Mouse (Mus musculus): ENCODE data around the gene Tfeb. TPM values are rescaled to one million over a fixed set of nuclear protein-coding genes. Genes with fewer than 3 reads are reported as not detected.

Gene Tfeb
- polyA plus RNA-seq, 1 experiment from 2014 or later, result 11.5 TPM

GRCm38 (mm10) chr17:47759702-47760410 lies 23.0 kb downstream of the Tfeb start:
- no peak overlapping the region for H3K9ac ChIP-seq (ENCODE audit: low read length)
- no peaks in the 10 kb centered on the region for H3K36me3 ChIP-seq (ENCODE audit: control insufficient read depth, insufficient read depth, low read length)

GRCm38 (mm10) chr17:47762028-47762427 lies 25.2 kb downstream of the Tfeb start:
- no peak for ATAC-seq (ENCODE audit: insufficient read depth, low FRiP score)
- Histone ChIP-seq H3K9ac (ENCODE audit: low read length) (0 out of 2 replicates have a peak overlapping the region, but pooled peaks have one; percentile 56), H3K4me1 (ENCODE audit: control insufficient read depth, insufficient read depth, low read length) (peaks cover 23% of the 10 kb centered on the region), H3K4me3 (replicated peaks; ENCODE audit: low read length) (no peak overlapping the region), H3K27ac (ENCODE audit: low read length) (0 out of 2 replicates have a peak overlapping the region, but pooled peaks have one; percentile 79), H3K9me3 (replicated peaks; ENCODE audit: control insufficient read depth, low read length) (no peaks in the 10 kb centered on the region), H3K4me2 (ENCODE audit: low read depth, low read length) (no peak overlapping the region), H3K36me3 (ENCODE audit: control insufficient read depth, insufficient read depth, low read length) (no peaks in the 10 kb centered on the region), H3K27me3 (ENCODE audit: control insufficient read depth, insufficient read depth, low read length) (no peaks in the 10 kb centered on the region)
- WGBS, result 76% methylated on average over 7 of the region's 7 CpGs

More at GRCm38 (mm10) chr17:47759702-47760410, 23.0 kb downstream of the Tfeb start:
- no peak for ATAC-seq (ENCODE audit: insufficient read depth, low FRiP score)
- Histone ChIP-seq H3K4me2 (ENCODE audit: low read depth, low read length) (no peak overlapping the region), H3K27ac (ENCODE audit: low read length) (no peak overlapping the region), H3K27me3 (ENCODE audit: control insufficient read depth, insufficient read depth, low read length) (no peaks in the 10 kb centered on the region), H3K9me3 (replicated peaks; ENCODE audit: control insufficient read depth, low read length) (no peaks in the 10 kb centered on the region), H3K4me1 (ENCODE audit: control insufficient read depth, insufficient read depth, low read length) (peaks cover 23% of the 10 kb centered on the region), H3K4me3 (replicated peaks; ENCODE audit: low read length) (no peak overlapping the region)
- WGBS, result 71% methylated on average over 15 of the region's 15 CpGs

- peak; percentile 87 for ATAC-seq (ENCODE audit: insufficient read depth, low FRiP score)
- WGBS, result 62% methylated on average over 13 of the region's 13 CpGs
- Histone ChIP-seq H3K4me3 (replicated peaks; ENCODE audit: low read length) (no peak overlapping the region), H3K4me2 (ENCODE audit: low read depth, low read length) (no peak overlapping the region), H3K4me1 (ENCODE audit: control insufficient read depth, insufficient read depth, low read length) (peaks cover 23% of the 10 kb centered on the region), H3K9me3 (replicated peaks; ENCODE audit: control insufficient read depth, low read length) (no peaks in the 10 kb centered on the region), H3K27ac (ENCODE audit: low read length) (peak overlapping the region; percentile 79), H3K36me3 (ENCODE audit: control insufficient read depth, insufficient read depth, low read length) (no peaks in the 10 kb centered on the region), H3K27me3 (ENCODE audit: control insufficient read depth, insufficient read depth, low read length) (no peaks in the 10 kb centered on the region), H3K9ac (ENCODE audit: low read length) (peak overlapping the region; percentile 56)
Measured at GRCm38 (mm10) chr17:47762518-47763340, 25.9 kb downstream of the Tfeb start.

GRCm38 (mm10) chr17:47765986-47766385 lies 29.2 kb downstream of the Tfeb start:
- no peak overlapping the region for H3K4me2 ChIP-seq (ENCODE audit: low read depth, low read length)
- H3K9me3 ChIP-seq (replicated peaks; ENCODE audit: control insufficient read depth, low read length), result no peaks in the 10 kb centered on the region
- WGBS, result 71% methylated on average over 4 of the region's 4 CpGs
- H3K4me3 ChIP-seq (replicated peaks; ENCODE audit: low read length), result no peak overlapping the region
- H3K27ac ChIP-seq (ENCODE audit: low read length), result no peak overlapping the region
- H3K4me1 ChIP-seq (ENCODE audit: control insufficient read depth, insufficient read depth, low read length), result peaks cover 17% of the 10 kb centered on the region
- H3K9ac ChIP-seq (ENCODE audit: low read length), result no peak overlapping the region
- no peak for ATAC-seq (ENCODE audit: insufficient read depth, low FRiP score)
- peaks cover 3% of the 10 kb centered on the region; the same call in 1 of the 2 replicates for H3K27me3 ChIP-seq (ENCODE audit: control insufficient read depth, insufficient read depth, low read length)
- H3K36me3 ChIP-seq (ENCODE audit: control insufficient read depth, insufficient read depth, low read length), result no peaks in the 10 kb centered on the region

GRCm38 (mm10) chr17:47766407-47767043 lies 29.7 kb downstream of the Tfeb start:
- ATAC-seq (ENCODE audit: insufficient read depth, low FRiP score), result no peak
- WGBS, result 83% methylated on average over 6 of the region's 6 CpGs

GRCm38 (mm10) chr17:47767081-47767455 lies 30.2 kb downstream of the Tfeb start:
- WGBS, result 73% methylated on average over 2 of the region's 2 CpGs
- Histone ChIP-seq H3K27me3 (ENCODE audit: control insufficient read depth, insufficient read depth, low read length) (peaks cover 3% of the 10 kb centered on the region; the same call in 1 of the 2 replicates), H3K4me3 (replicated peaks; ENCODE audit: low read length) (no peak overlapping the region), H3K4me2 (ENCODE audit: low read depth, low read length) (no peak overlapping the region), H3K27ac (ENCODE audit: low read length) (no peak overlapping the region; the same call in 1 of the 2 replicates), H3K4me1 (ENCODE audit: control insufficient read depth, insufficient read depth, low read length) (peaks cover 17% of the 10 kb centered on the region), H3K9ac (ENCODE audit: low read length) (no peak overlapping the region), H3K9me3 (replicated peaks; ENCODE audit: control insufficient read depth, low read length) (peaks cover 5% of the 10 kb centered on the region; the same call in 1 of the 2 replicates), H3K36me3 (ENCODE audit: control insufficient read depth, insufficient read depth, low read length) (no peaks in the 10 kb centered on the region)
- no peak for ATAC-seq (ENCODE audit: insufficient read depth, low FRiP score)

More at GRCm38 (mm10) chr17:47766407-47767043, 29.7 kb downstream of the Tfeb start:
- no peak overlapping the region for H3K9ac ChIP-seq (ENCODE audit: low read length)
- H3K27ac ChIP-seq (ENCODE audit: low read length), result no peak overlapping the region
- H3K27me3 ChIP-seq (ENCODE audit: control insufficient read depth, insufficient read depth, low read length), result peaks cover 3% of the 10 kb centered on the region; the same call in 1 of the 2 replicates
- no peaks in the 10 kb centered on the region for H3K36me3 ChIP-seq (ENCODE audit: control insufficient read depth, insufficient read depth, low read length)
- no peaks in the 10 kb centered on the region for H3K9me3 ChIP-seq (replicated peaks; ENCODE audit: control insufficient read depth, low read length)
- H3K4me2 ChIP-seq (ENCODE audit: low read depth, low read length), result no peak overlapping the region
- no peak overlapping the region for H3K4me3 ChIP-seq (replicated peaks; ENCODE audit: low read length)
- peaks cover 17% of the 10 kb centered on the region for H3K4me1 ChIP-seq (ENCODE audit: control insufficient read depth, insufficient read depth, low read length)

GRCm38 (mm10) chr17:47767456-47768141 lies 30.8 kb downstream of the Tfeb start:
- Histone ChIP-seq H3K9me3 (replicated peaks; ENCODE audit: control insufficient read depth, low read length) (peaks cover 10% of the 10 kb centered on the region), H3K27me3 (ENCODE audit: control insufficient read depth, insufficient read depth, low read length) (peaks cover 3% of the 10 kb centered on the region; the same call in 1 of the 2 replicates), H3K27ac (ENCODE audit: low read length) (no peak overlapping the region; the same call in 1 of the 2 replicates), H3K9ac (ENCODE audit: low read length) (no peak overlapping the region), H3K4me2 (ENCODE audit: low read depth, low read length) (no peak overlapping the region), H3K4me3 (replicated peaks; ENCODE audit: low read length) (no peak overlapping the region), H3K4me1 (ENCODE audit: control insufficient read depth, insufficient read depth, low read length) (peaks cover 12% of the 10 kb centered on the region), H3K36me3 (ENCODE audit: control insufficient read depth, insufficient read depth, low read length) (no peaks in the 10 kb centered on the region)
- 42% methylated on average over 15 of the region's 17 CpGs for WGBS
- ATAC-seq (ENCODE audit: insufficient read depth, low FRiP score), result peak; percentile 2; the same call in 1 of the 2 replicates

GRCm38 (mm10) chr17:47768707-47769276 lies 32.0 kb downstream of the Tfeb start:
- no peaks in the 10 kb centered on the region for H3K4me1 ChIP-seq (ENCODE audit: control insufficient read depth, insufficient read depth, low read length)
- WGBS, result 48% methylated on average over 12 of the region's 12 CpGs
- no peaks in the 10 kb centered on the region for H3K36me3 ChIP-seq (ENCODE audit: control insufficient read depth, insufficient read depth, low read length)
- H3K9ac ChIP-seq (ENCODE audit: low read length), result no peak overlapping the region
- peaks cover 15% of the 10 kb centered on the region for H3K9me3 ChIP-seq (replicated peaks; ENCODE audit: control insufficient read depth, low read length)
- peak; percentile 23; the same call in 1 of the 2 replicates for ATAC-seq (ENCODE audit: insufficient read depth, low FRiP score)
- H3K27me3 ChIP-seq (ENCODE audit: control insufficient read depth, insufficient read depth, low read length), result peaks cover 3% of the 10 kb centered on the region; the same call in 1 of the 2 replicates
- H3K27ac ChIP-seq (ENCODE audit: low read length), result no peak overlapping the region
- no peak overlapping the region for H3K4me2 ChIP-seq (ENCODE audit: low read depth, low read length)
- H3K4me3 ChIP-seq (replicated peaks; ENCODE audit: low read length), result no peak overlapping the region

Data from stomach, embryonic 16.5 days (tissue).